Mouse (Mus musculus) MEL (cell line): Measurements from ENCODE around the gene Slc35g3. TPM values are rescaled to one million over a fixed set of nuclear protein-coding genes. Genes with fewer than 3 reads are reported as not detected.

ENCODE experiments used
- DNase-seq: peaks from one replicate; pipeline ENCODE4 v3.0.0; 2011; ENCODE audit warnings: low read depth, low spot score
- H3K27ac ChIP-seq: 2 replicates; pipeline ENCODE4 v1.5.1; 2012; ENCODE audit warnings: low read depth, mild to moderate bottlenecking, control low read depth, low read length, moderate library complexity; ENCODE audit not compliant: control insufficient read depth
- H3K27me3 ChIP-seq, 2 experiments: fragments of 150-350 bp in 1 of 2; sonication (generic) in 1 of 2; 2 replicates each; pipeline ENCODE4 v1.6.1; 2012; ENCODE audit warnings: low read length in 2 of 2, mild to moderate bottlenecking in 2 of 2, improper control_type of control experiment in 1 of 2, moderate library complexity in 1 of 2; ENCODE audit not compliant: insufficient read depth in 2 of 2, control insufficient read depth in 1 of 2
- H3K36me3 ChIP-seq, 2 experiments: 2 replicates each; pipeline ENCODE4 v1.6.1; 2012 to 2014; ENCODE audit warnings: low read length in 2 of 2, improper control_type of control experiment in 1 of 2, inconsistent platforms in 1 of 2, mild to moderate bottlenecking in 1 of 2; ENCODE audit not compliant: insufficient read depth in 2 of 2, control insufficient read depth in 1 of 2
- H3K4me1 ChIP-seq, 2 experiments: fragments of 150-350 bp in 1 of 2; sonication (generic) in 1 of 2; 2 replicates each; pipeline ENCODE4 v1.6.1; 2012; ENCODE audit warnings: low read length in 2 of 2, improper control_type of control experiment in 1 of 2, mild to moderate bottlenecking in 1 of 2; ENCODE audit not compliant: insufficient read depth in 2 of 2, control insufficient read depth in 1 of 2
- H3K4me3 ChIP-seq, 2 experiments: fragments of 150-350 bp in 1 of 2; sonication (generic) in 1 of 2; 2 replicates each; pipeline ENCODE4 v1.5.1; 2012; ENCODE audit warnings: low read depth in 2 of 2, low read length in 2 of 2, mild to moderate bottlenecking in 2 of 2, moderate library complexity in 2 of 2, control low read depth in 1 of 2, improper control_type of control experiment in 1 of 2; ENCODE audit not compliant: control insufficient read depth in 1 of 2, insufficient read depth in 1 of 2
- H3K79me2 ChIP-seq: 2 replicates; pipeline ENCODE4 v1.6.1; 2012; ENCODE audit warnings: mild to moderate bottlenecking, low read length, moderate library complexity; ENCODE audit not compliant: control insufficient read depth, poor library complexity, insufficient read depth
- H3K9ac ChIP-seq: 2 replicates; pipeline ENCODE4 v1.6.1; 2012; ENCODE audit warnings: low read depth, mild to moderate bottlenecking, control low read depth, low read length, moderate library complexity; ENCODE audit not compliant: control insufficient read depth, poor library complexity, severe bottlenecking
- H3K9me3 ChIP-seq: fragments of 150-350 bp; sonication (generic); replicated peaks from 2 replicates; pipeline ENCODE4 v1.6.1; 2012; ENCODE audit warnings: mild to moderate bottlenecking, low read length, improper control_type of control experiment, moderate library complexity; ENCODE audit not compliant: insufficient read depth
- EP300 ChIP-seq, 2 experiments: IDR thresholded peaks; 2 replicates each; pipeline ENCODE4 v1.6.1; 2011; ENCODE audit warnings: improper control_type of control experiment in 2 of 2, low read length in 2 of 2, low read depth in 1 of 2, mild to moderate bottlenecking in 1 of 2
- ETS1 ChIP-seq: IDR thresholded peaks from 2 replicates; pipeline ENCODE4 v1.6.1; 2012; ENCODE audit warnings: low read depth, mild to moderate bottlenecking, inconsistent platforms, low read length, improper control_type of control experiment, moderate library complexity
- GATA1 ChIP-seq: IDR thresholded peaks from 2 replicates; pipeline ENCODE4 v1.6.1; 2011; ENCODE audit warnings: low read depth, low read length, improper control_type of control experiment
- HCFC1 ChIP-seq: IDR thresholded peaks from 2 replicates; pipeline ENCODE4 v1.6.1; 2012; ENCODE audit warnings: low read depth, mild to moderate bottlenecking, inconsistent platforms, low read length, improper control_type of control experiment, moderate library complexity
- JUND ChIP-seq: IDR thresholded peaks from 2 replicates; pipeline ENCODE4 v1.6.1; 2011; ENCODE audit warnings: low read depth, mild to moderate bottlenecking, improper control_type of control experiment, low read length
- KAT2A ChIP-seq: conservative IDR thresholded peaks from 2 replicates; pipeline ENCODE4 v1.6.1; 2012; ENCODE audit warnings: low read depth, low read length, improper control_type of control experiment, inconsistent platforms
- MAFK ChIP-seq: IDR thresholded peaks from 2 replicates; pipeline ENCODE4 v1.6.1; 2011; ENCODE audit warnings: low read depth, mild to moderate bottlenecking, low read length, improper control_type of control experiment, borderline replicate concordance
- MAX ChIP-seq: IDR thresholded peaks from 2 replicates; pipeline ENCODE4 v1.6.1; 2011; ENCODE audit warnings: low read length, improper control_type of control experiment
- MAZ ChIP-seq: IDR thresholded peaks from 2 replicates; pipeline ENCODE4 v1.6.1; 2012; ENCODE audit warnings: low read depth, mild to moderate bottlenecking, inconsistent platforms, low read length, improper control_type of control experiment
- MEF2A ChIP-seq: IDR thresholded peaks from 2 replicates; pipeline ENCODE4 v1.6.1; 2014; ENCODE audit warnings: low read depth, mild to moderate bottlenecking, inconsistent platforms, low read length, improper control_type of control experiment; ENCODE audit not compliant: poor library complexity, insufficient replicate concordance, severe bottlenecking; ENCODE audit errors: extremely low read depth
- MYB ChIP-seq: IDR thresholded peaks from 2 replicates; pipeline ENCODE4 v1.6.1; 2011; ENCODE audit warnings: mild to moderate bottlenecking, low read depth, low read length, improper control_type of control experiment
- NRF1 ChIP-seq: IDR thresholded peaks from 2 replicates; pipeline ENCODE4 v1.6.1; 2014; ENCODE audit warnings: low read depth, mild to moderate bottlenecking, inconsistent platforms, low read length, improper control_type of control experiment, moderate library complexity; ENCODE audit not compliant: poor library complexity, insufficient read depth, severe bottlenecking
- POLR2A ChIP-seq, 2 experiments: IDR thresholded peaks; 2 replicates each; pipeline ENCODE4 v1.6.1; 2011 to 2012; ENCODE audit warnings: low read length in 2 of 2, mild to moderate bottlenecking in 2 of 2, control low read depth in 1 of 2, improper control_type of control experiment in 1 of 2, low read depth in 1 of 2, moderate library complexity in 1 of 2; ENCODE audit not compliant: control insufficient read depth in 1 of 2, insufficient read depth in 1 of 2, poor library complexity in 1 of 2
- POLR2AphosphoS2 ChIP-seq: IDR thresholded peaks from 2 replicates; pipeline ENCODE4 v1.6.1; 2011; ENCODE audit warnings: low read length, improper control_type of control experiment
- POLR2AphosphoS5 ChIP-seq: IDR thresholded peaks from 2 replicates; pipeline ENCODE4 v1.6.1; 2012; ENCODE audit warnings: low read depth, borderline replicate concordance, mild to moderate bottlenecking, inconsistent platforms, low read length, moderate library complexity, mixed read lengths
- RAD21 ChIP-seq: IDR thresholded peaks from 2 replicates; pipeline ENCODE4 v1.6.1; 2011; ENCODE audit warnings: mild to moderate bottlenecking, low read depth, low read length, improper control_type of control experiment
- RCOR1 ChIP-seq: IDR thresholded peaks from 2 replicates; pipeline ENCODE4 v1.6.1; 2012; ENCODE audit warnings: low read depth, mild to moderate bottlenecking, inconsistent platforms, low read length, improper control_type of control experiment
- SIN3A ChIP-seq: IDR thresholded peaks from 2 replicates; pipeline ENCODE4 v1.6.1; 2012; ENCODE audit warnings: low read length, improper control_type of control experiment, inconsistent platforms
- SMC3 ChIP-seq: IDR thresholded peaks from 2 replicates; pipeline ENCODE4 v1.6.1; 2011; ENCODE audit warnings: low read depth, low read length, improper control_type of control experiment
- TAL1 ChIP-seq: IDR thresholded peaks from 2 replicates; pipeline ENCODE4 v1.6.1; 2012; ENCODE audit warnings: mild to moderate bottlenecking, inconsistent platforms, low read length, moderate library complexity, mixed read lengths
- TBP ChIP-seq: IDR thresholded peaks from 2 replicates; pipeline ENCODE4 v1.8.0; 2011; ENCODE audit warnings: low read depth, low read length, improper control_type of control experiment
- USF1 ChIP-seq: IDR thresholded peaks from 2 replicates; pipeline ENCODE4 v1.6.1; 2014; ENCODE audit warnings: low read depth, mild to moderate bottlenecking, inconsistent platforms, low read length, improper control_type of control experiment, moderate library complexity
- ZC3H11A ChIP-seq: IDR thresholded peaks from 2 replicates; pipeline ENCODE4 v1.6.1; 2012; ENCODE audit warnings: low read depth, mild to moderate bottlenecking, inconsistent platforms, low read length, improper control_type of control experiment
- ZMIZ1 ChIP-seq: IDR thresholded peaks from 2 replicates; pipeline ENCODE4 v1.6.1; 2012; ENCODE audit warnings: low read depth, mild to moderate bottlenecking, inconsistent platforms, low read length, improper control_type of control experiment, moderate library complexity
- polyA plus RNA-seq, 2 experiments: library from polyadenylated mRNA; stranded (reverse) in 1 of 2; unstranded in 1 of 2; fragments of >175 nt in 1 of 2; fragments of >200 nt in 1 of 2; gene quantifications; 2 replicates each; pipeline versions ENCODE4 v1.2.1 to v1.2.4; 2012; ENCODE audit warnings: low replicate concordance in 2 of 2, low read depth in 1 of 2; ENCODE audit not compliant: insufficient read length in 2 of 2, insufficient read depth in 1 of 2, missing spikeins in 1 of 2
- total RNA-seq: library from RNA; depleted of rRNA; stranded (reverse); fragments of 300-350 nt; gene quantifications from 2 replicates; pipeline ENCODE4 v1.2.3, GENCODE M21; 2012

Slc35g3 gene
- total and polyA plus RNA-seq, 3 experiments, result 0.08 to 0.22 TPM; not detected in 1

DNA sequence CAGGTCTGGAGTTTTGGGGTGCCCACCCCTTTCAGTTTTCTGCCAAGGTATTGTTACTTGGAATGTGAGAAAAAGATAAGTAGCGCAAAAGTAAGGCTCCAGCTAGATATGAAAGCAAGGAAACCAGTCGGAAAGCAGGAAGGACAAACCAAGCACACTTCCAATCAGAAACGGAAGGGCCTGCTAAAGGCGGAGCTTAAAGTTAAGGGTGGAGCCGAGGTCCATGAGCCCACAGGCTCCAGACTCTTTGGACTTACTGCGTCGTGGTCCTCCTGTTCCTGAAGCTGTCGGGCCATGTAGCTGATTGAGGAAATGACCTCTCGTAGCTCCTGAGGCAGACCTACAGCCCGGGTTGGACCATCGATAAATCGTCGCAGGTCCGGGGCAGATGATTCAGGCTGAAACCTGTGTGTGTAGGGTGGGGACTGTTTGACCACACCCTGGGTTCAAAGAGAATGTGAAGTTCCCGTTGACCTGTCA lies 23.1 kb upstream of the Slc35g3 start (continued):
- peak; percentile 49 for TF ChIP-seq TAL1
- TF ChIP-seq GATA1, result peak; percentile 81
- peak; percentile 76 for TF ChIP-seq TBP

DNA sequence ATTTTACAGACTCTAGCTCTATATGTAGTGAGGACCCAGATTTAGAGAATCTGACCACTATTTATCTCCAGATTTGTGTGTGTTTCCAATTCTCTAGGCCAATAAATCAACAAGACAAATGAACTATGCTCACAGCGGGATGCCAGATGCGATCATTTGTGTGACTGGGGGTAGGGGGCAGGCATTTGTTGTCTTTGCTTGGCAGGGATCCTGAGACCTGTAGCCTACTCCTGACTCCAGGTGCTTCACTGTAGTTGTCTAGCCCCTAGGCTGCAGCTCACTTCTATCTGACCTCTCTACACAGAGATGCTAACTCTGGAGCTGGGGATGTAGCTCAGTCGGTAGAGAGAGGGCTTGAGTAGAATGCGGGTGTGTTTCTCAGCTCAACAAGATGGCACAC lies 20.1 kb upstream of the Slc35g3 start:
- peaks cover 2 to 8% of the 10 kb centered on the region in 2 experiments; a peak in 3 of 4 replicates for H3K4me1 ChIP-seq
- no peaks in the 10 kb centered on the region for H3K9me3 ChIP-seq
- H3K27me3 ChIP-seq, result no peaks in the 10 kb centered on the region
- no peak for TF ChIP-seq POLR2AphosphoS2
- no peak for TF ChIP-seq POLR2A (IDR thresholded peaks at IDR 0.05; ENCODE audit: control insufficient read depth in 1 of 2, insufficient read depth in 1 of 2, low read depth in 1 of 2, low read length in 2 of 2, poor library complexity in 1 of 2)
- no peak for TF ChIP-seq ZMIZ1
- TF ChIP-seq HCFC1, result no peak
- no peak for TF ChIP-seq KAT2A
- no peak for TF ChIP-seq USF1
- no peak for TF ChIP-seq MAZ
- H3K79me2 ChIP-seq, result peaks cover 3% of the 10 kb centered on the region; the same call in 1 of the 2 replicates
- no peak overlapping the region for H3K9ac ChIP-seq
- H3K4me3 ChIP-seq, result no peak overlapping the region
- H3K27ac ChIP-seq, result no peak overlapping the region
- no peak for DNase-seq
- peaks cover 0 to 5% of the 10 kb centered on the region in 2 experiments; a peak in 2 of 4 replicates for H3K36me3 ChIP-seq

DNA sequence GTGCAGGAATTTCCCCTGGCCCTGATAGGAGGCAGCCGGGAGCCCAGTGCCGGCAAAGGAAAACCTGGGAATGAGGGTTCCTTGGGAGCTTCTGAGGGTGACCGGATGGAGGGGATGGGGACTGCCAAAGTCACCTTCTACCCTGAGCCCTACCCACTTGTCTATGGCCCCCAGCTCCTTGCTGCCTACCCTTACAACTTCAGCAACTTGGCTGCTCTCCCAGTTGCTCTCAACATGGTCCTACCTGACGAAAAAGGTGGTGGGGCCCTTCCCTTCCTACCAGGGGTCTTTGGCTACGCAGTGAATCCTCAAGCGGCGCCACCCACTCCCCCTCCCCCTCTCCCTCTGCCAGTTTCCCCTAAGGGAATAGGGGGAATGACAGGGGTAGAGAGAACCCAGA lies 17.2 kb upstream of the Slc35g3 start:
- Histone ChIP-seq H3K27me3 (no peaks in the 10 kb centered on the region), H3K36me3 (peaks cover 0 to under 1% of the 10 kb centered on the region in 2 experiments; a peak in 2 of 4 replicates), H3K79me2 (no peaks in the 10 kb centered on the region), H3K9me3 (no peaks in the 10 kb centered on the region), H3K4me3 (no peak overlapping the region), H3K4me1 (no peaks in the 10 kb centered on the region), H3K9ac (no peak overlapping the region), H3K27ac (no peak overlapping the region)
- TF ChIP-seq TBP (no peak), MYB (no peak), ETS1 (no peak), ZMIZ1 (no peak), MEF2A (no peak), EP300 (IDR thresholded peaks at IDR 0.05; ENCODE audit: low read depth in 1 of 2, low read length in 2 of 2) (no peak), MAZ (no peak), MAX (no peak), RAD21 (no peak), RCOR1 (no peak), HCFC1 (no peak), KAT2A (no peak), NRF1 (no peak), MAFK (no peak), SIN3A (no peak), SMC3 (no peak), POLR2AphosphoS5 (no peak), TAL1 (no peak), ZC3H11A (no peak), JUND (no peak)
- no peak for DNase-seq
